Mouse (Mus musculus) limb, embryonic 10.5 days (tissue): ENCODE results near the gene Sync. TPM values are rescaled to one million over a fixed set of nuclear protein-coding genes. Genes with fewer than 3 reads are reported as not detected.
A peak's percentile ranks its signal among the peaks of the same experiment; 100 is the strongest.

Source experiments
- DNase-seq: peaks from one replicate; pipeline ENCODE4 v3.0.0-alpha.2; 2017; ENCODE audit warnings: low spot score
- H3K27ac ChIP-seq: fragments of 300-500 bp; sonication (generic); 2 replicates; pipeline ENCODE4 v1.5.1; 2016; ENCODE audit warnings: mild to moderate bottlenecking
- H3K27me3 ChIP-seq: fragments of 300-500 bp; sonication (generic); 2 replicates; pipeline ENCODE4 v1.6.1; 2016; ENCODE audit warnings: low read depth, mild to moderate bottlenecking; ENCODE audit not compliant: poor library complexity, severe bottlenecking
- H3K36me3 ChIP-seq: fragments of 300-500 bp; sonication (generic); 2 replicates; pipeline ENCODE4 v1.6.1; 2016; ENCODE audit warnings: mild to moderate bottlenecking, moderate library complexity
- H3K4me1 ChIP-seq: fragments of 300-500 bp; sonication (generic); 2 replicates; pipeline ENCODE4 v1.6.1; 2016
- H3K4me3 ChIP-seq: fragments of 300-500 bp; sonication (generic); 2 replicates; pipeline ENCODE4 v1.5.1; 2016; ENCODE audit warnings: mild to moderate bottlenecking, moderate library complexity
- H3K9me3 ChIP-seq: fragments of 300-500 bp; sonication (generic); replicated peaks from 2 replicates; pipeline ENCODE4 v1.6.1; 2016; ENCODE audit warnings: mild to moderate bottlenecking
- WGBS: fragments of 180-500 bp; shearing (Covaris S2); methylation state at CpG from one replicate; pipeline ENCODE4 v1.1.7; 2016; 5-methylcytosine and 5-hydroxymethylcytosine counted together
- polyA plus RNA-seq: library from polyadenylated mRNA; unstranded; fragments of >200 nt; fragmentation: Nextera tagmentation; extraction: Ambion mirVana; gene quantifications from 2 replicates; pipeline ENCODE4 v1.2.1, GENCODE M21; 2016

Gene Sync
- polyA plus RNA-seq, 1 experiment from 2014 or later, result 0.36 TPM

DNA sequence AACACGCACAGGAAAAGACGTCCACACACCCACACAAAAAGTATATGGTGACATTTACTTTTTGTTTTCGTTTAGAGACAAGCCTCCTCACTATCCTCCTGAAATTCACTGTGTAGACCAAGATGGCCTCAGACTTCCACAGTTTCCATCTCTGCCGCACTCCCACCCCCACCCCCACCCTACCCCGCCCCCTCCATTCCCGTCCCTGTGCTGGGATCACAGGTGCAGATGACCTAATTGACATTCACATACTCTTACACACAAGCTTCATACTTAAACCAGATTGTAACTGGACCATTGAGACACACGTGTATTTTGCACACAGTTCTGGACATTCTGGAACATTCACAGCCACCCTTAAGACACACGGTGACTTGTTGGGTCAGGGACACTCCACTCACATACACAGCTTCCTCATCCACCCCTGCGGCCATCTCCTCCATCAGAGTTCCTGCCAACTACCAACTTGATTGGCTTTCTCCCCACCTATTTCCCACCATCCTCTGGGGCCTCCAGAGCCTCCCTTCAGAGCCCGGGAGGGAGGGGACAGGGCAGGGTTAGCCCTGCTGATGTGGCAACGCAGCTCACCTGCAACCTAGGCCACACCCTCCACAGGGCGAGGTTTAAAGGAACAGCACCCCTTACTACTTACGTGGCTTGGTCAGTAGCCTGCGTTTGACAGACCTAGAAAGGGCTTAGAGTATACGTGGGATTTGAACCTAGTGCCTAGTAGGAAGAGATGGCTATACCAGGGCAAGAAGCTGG is 15.2 kb upstream of the Sync start:
- Histone ChIP-seq H3K4me1 (peaks cover 10% of the 10 kb centered on the region), H3K9me3 (no peaks in the 10 kb centered on the region), H3K27ac (no peak overlapping the region), H3K36me3 (no peaks in the 10 kb centered on the region), H3K4me3 (no peak overlapping the region), H3K27me3 (no peaks in the 10 kb centered on the region)
- WGBS, result 21% methylated on average over 15 of the region's 15 CpGs
- DNase-seq, result no peak

- Histone ChIP-seq H3K4me1 (peaks cover 10% of the 10 kb centered on the region), H3K4me3 (no peak overlapping the region), H3K36me3 (no peaks in the 10 kb centered on the region), H3K9me3 (no peaks in the 10 kb centered on the region), H3K27ac (no peak overlapping the region), H3K27me3 (no peaks in the 10 kb centered on the region)
- WGBS, result 49% methylated on average over 5 of the region's 5 CpGs
- no peak for DNase-seq
These were observed 14.7 kb upstream of the Sync start for GRCm38 (mm10) chr4:129272756-129273046.

DNA sequence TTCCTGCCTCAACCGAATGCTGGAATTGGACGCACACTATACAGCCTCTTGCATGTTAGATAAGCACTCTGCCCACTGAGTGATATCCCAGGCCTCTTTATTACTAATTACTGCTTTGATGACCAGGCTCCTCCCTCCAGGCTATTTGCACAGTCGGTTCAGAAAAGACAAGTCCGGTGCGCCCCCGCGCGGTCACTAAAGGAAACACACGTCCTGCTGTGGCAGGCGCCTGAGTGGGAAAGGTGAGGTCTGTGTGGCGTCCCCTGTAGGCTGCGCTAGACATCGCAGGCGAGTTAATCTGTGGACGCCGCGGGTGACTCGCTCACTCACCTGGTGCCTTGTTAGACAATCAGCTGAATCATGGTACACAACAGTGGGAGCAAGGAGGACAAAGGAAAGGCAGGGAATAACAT is 11.0 kb upstream of the Sync start:
- H3K27me3 ChIP-seq, result no peaks in the 10 kb centered on the region
- no peaks in the 10 kb centered on the region for H3K36me3 ChIP-seq
- H3K27ac ChIP-seq, result no peak overlapping the region
- H3K4me3 ChIP-seq, result no peak overlapping the region
- H3K9me3 ChIP-seq, result no peaks in the 10 kb centered on the region
- WGBS, result 3% methylated on average over 18 of the region's 18 CpGs
- peaks cover 7% of the 10 kb centered on the region for H3K4me1 ChIP-seq
- peak; percentile 96 for DNase-seq

DNA sequence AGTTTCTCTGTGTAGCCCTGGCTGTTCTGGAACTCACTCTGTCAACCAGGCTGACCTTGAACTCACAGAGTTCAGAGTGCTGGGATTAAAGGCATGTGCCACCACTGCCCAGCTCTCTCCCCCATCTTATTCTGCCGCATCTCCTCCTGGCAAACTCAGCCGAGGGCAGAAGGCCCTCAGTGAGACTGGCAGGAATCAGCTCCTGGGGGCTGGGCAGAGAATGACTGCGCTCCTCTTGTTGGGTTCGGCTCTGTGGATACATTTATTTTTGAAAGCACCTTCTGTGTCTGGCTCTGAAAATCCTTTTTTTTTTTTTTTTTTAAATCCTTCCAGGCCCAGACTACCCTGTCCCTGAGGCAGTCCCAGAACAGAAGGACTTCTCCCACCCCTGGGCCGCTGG is 4.6 kb upstream of the Sync start:
- Histone ChIP-seq H3K4me3 (no peak overlapping the region), H3K27ac (no peak overlapping the region), H3K27me3 (peaks cover 31% of the 10 kb centered on the region), H3K36me3 (no peaks in the 10 kb centered on the region), H3K4me1 (peaks cover 17% of the 10 kb centered on the region), H3K9me3 (no peaks in the 10 kb centered on the region)
- no peak for DNase-seq
- 84% methylated on average over 5 of the region's 5 CpGs for WGBS

DNA sequence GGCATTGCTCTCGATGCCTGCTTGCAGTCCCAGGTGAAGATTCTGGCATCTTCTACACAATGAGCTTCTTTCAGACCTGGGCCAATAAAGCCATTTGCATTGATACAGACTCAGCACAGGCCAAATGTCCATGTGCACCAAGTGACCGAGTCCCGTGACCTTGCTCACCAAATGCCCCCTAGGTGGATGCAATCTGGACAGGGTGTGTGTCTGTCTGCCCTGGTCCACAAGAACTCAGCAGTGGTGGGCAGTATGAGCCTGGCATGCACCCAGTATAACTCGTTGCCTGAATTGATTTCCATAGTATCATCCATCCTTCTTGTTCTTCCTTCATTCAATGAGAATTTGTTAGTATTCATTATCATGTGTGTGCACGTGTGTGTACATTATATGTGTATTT is 4.2 kb upstream of the Sync start:
- Histone ChIP-seq H3K4me1 (peaks cover 17% of the 10 kb centered on the region), H3K27me3 (peaks cover 36% of the 10 kb centered on the region), H3K27ac (no peak overlapping the region), H3K9me3 (no peaks in the 10 kb centered on the region), H3K36me3 (no peaks in the 10 kb centered on the region), H3K4me3 (no peak overlapping the region)
- no peak for DNase-seq
- WGBS, result 92% methylated on average over 5 of the region's 5 CpGs

DNA sequence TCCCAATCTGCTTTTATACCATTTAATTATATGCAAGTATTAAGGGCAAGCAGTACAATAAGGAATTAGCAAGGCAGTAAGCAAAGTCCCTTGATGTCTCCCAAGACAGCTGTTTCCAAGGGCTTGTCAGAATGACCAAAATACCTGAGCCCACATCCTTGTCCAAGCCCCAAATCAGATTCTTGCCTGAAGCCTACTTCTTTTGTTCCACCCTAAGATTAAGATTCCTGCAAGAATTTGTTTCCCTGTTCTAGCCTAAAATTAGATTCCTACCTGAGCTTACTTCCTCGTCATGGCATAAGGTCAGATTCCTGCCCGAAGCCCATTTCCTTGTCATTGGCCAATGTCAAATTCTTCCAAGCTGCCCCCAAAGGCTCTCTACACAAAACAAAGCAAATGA is 2.7 kb upstream of the Sync start:
- Histone ChIP-seq H3K4me1 (peaks cover 17% of the 10 kb centered on the region), H3K9me3 (no peaks in the 10 kb centered on the region), H3K4me3 (no peak overlapping the region), H3K27ac (no peak overlapping the region), H3K27me3 (peaks cover 45% of the 10 kb centered on the region), H3K36me3 (no peaks in the 10 kb centered on the region)
- WGBS, result 78% methylated on average over 2 of the region's 2 CpGs
- no peak for DNase-seq

GRCm38 (mm10) chr4:129286001-129286682 is 1.3 kb upstream of the Sync start:
- peaks cover 17% of the 10 kb centered on the region for H3K4me1 ChIP-seq
- 70% methylated on average over 5 of the region's 5 CpGs for WGBS
- H3K4me3 ChIP-seq, result peak overlapping the region; percentile 65; the same call in 1 of the 2 replicates
- H3K27me3 ChIP-seq, result peaks cover 45% of the 10 kb centered on the region
- H3K36me3 ChIP-seq, result no peaks in the 10 kb centered on the region
- no peak for DNase-seq
- H3K9me3 ChIP-seq, result no peaks in the 10 kb centered on the region
- no peak overlapping the region for H3K27ac ChIP-seq

DNA sequence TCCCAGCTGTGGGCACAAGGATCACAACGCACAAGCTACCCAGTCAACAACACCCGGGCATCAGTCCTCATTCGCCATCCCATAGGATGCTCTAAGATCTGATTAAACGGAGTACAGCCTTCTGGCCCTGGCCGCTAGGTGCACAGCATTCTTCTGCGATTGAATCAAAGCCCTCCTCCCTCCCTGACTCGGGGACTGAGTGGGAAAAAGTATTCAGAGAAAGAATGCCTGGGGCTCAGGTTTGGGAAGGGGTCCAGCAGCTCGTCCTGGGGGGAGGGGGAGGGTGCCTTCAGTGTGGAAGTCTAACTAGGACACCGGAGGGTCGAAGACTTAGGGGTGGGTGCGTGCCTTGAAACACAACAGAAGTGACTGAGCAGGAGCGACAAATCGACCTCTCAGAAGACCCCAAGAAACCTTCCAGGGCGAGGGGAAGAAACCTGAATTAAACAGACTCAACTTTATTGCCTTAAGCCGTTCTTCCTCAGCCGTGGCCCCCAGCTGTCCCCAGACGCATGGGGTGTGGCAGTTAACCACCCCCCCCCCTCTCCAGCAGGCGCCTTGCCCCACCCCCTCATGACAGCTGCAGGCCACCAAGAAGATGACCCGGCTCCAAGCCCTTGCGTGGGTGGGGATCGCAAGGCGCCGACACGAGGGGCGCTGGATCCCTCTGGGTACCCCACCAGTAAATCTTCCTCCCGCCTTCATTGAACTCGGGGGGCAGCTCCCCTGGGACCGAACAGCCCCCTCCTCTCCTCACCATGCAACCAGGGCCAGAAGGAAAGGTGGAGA is 540 bp upstream of the Sync start:
- Histone ChIP-seq H3K9me3 (no peaks in the 10 kb centered on the region), H3K4me1 (peaks cover 17% of the 10 kb centered on the region), H3K4me3 (peak overlapping the region; percentile 65), H3K36me3 (no peaks in the 10 kb centered on the region), H3K27ac (peak overlapping the region; percentile 50), H3K27me3 (peaks cover 45% of the 10 kb centered on the region)
- 4% methylated on average over 28 of the region's 28 CpGs for WGBS
- peak; percentile 56 for DNase-seq

GRCm38 (mm10) chr4:129288067-129288466 is 650 bp downstream of the Sync start:
- Histone ChIP-seq H3K27ac (no peak overlapping the region), H3K36me3 (no peaks in the 10 kb centered on the region), H3K9me3 (no peaks in the 10 kb centered on the region), H3K4me1 (peaks cover 19% of the 10 kb centered on the region), H3K27me3 (peaks cover 45% of the 10 kb centered on the region), H3K4me3 (peak overlapping the region; percentile 65)
- DNase-seq, result no peak
- 39% methylated on average over 3 of the region's 3 CpGs for WGBS

GRCm38 (mm10) chr4:129289671-129290070 is 2.3 kb downstream of the Sync start:
- 88% methylated on average over 8 of the region's 8 CpGs for WGBS
- DNase-seq, result no peak

DNA sequence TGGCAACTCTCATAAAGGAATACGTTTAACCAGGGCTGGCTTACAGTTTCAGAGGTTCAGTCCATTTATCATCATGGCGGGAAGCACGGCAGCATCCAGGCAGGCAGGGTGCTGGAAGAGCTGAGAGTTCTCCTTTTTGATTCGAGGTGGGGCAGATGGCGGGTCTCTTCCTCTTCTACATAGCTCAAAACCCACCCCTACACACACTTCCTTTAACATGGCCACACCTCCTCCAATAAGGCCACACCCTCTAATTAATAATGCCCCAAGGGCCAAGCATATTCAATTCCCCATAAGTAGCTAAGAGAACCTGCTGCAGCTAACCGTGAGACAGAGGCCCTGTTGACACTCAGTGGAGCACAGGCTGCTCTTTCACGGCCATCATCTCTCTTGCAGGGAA is 5.4 kb downstream of the Sync start:
- Histone ChIP-seq H3K4me3 (no peak overlapping the region), H3K27me3 (peaks cover 14% of the 10 kb centered on the region), H3K27ac (no peak overlapping the region), H3K9me3 (no peaks in the 10 kb centered on the region), H3K36me3 (no peaks in the 10 kb centered on the region), H3K4me1 (peaks cover 13% of the 10 kb centered on the region)
- DNase-seq, result no peak
- 73% methylated on average over 7 of the region's 7 CpGs for WGBS

More at GRCm38 (mm10) chr4:129289671-129290070, 2.3 kb downstream of the Sync start:
- Histone ChIP-seq H3K4me1 (peaks cover 28% of the 10 kb centered on the region), H3K27me3 (peaks cover 44% of the 10 kb centered on the region), H3K9me3 (no peaks in the 10 kb centered on the region), H3K4me3 (no peak overlapping the region), H3K36me3 (no peaks in the 10 kb centered on the region), H3K27ac (no peak overlapping the region)

- Histone ChIP-seq H3K9me3 (no peaks in the 10 kb centered on the region), H3K27me3 (peaks cover 5% of the 10 kb centered on the region), H3K27ac (peak overlapping the region; percentile 36; the same call in 1 of the 2 replicates), H3K4me1 (peaks cover 21% of the 10 kb centered on the region), H3K36me3 (no peaks in the 10 kb centered on the region), H3K4me3 (peak overlapping the region; percentile 21; the same call in 1 of the 2 replicates)
- WGBS, result 32% methylated on average over 16 of the region's 16 CpGs
- DNase-seq, result peak; percentile 45
These were observed 6.3 kb downstream of the Sync start for GRCm38 (mm10) chr4:129293702-129294101.

GRCm38 (mm10) chr4:129295188-129295587 is 7.8 kb downstream of the Sync start:
- H3K9me3 ChIP-seq, result no peaks in the 10 kb centered on the region
- H3K27ac ChIP-seq, result no peak overlapping the region
- 81% methylated on average over 2 of the region's 2 CpGs for WGBS
- no peaks in the 10 kb centered on the region for H3K36me3 ChIP-seq
- no peak for DNase-seq
- no peaks in the 10 kb centered on the region; the same call in none of the 2 replicates for H3K27me3 ChIP-seq
- H3K4me1 ChIP-seq, result peaks cover 29% of the 10 kb centered on the region
- H3K4me3 ChIP-seq, result no peak overlapping the region
